Mouse (Mus musculus): Measurements from ENCODE around the gene Tab1. TPM values are rescaled to one million over a fixed set of nuclear protein-coding genes. Genes with fewer than 3 reads are reported as not detected.

Tab1 gene
- polyA plus RNA-seq, 1 experiment, result 2.2 TPM

GRCm38 (mm10) chr15:80161199-80161598 is 28.3 kb downstream of the Tab1 start:
- TF ChIP-seq GATA1 (IDR thresholded peaks at IDR 0.05; ENCODE audit: low read length) (no peak), TAL1 (IDR thresholded peaks at IDR 0.05; ENCODE audit: low read length) (no peak)
- no peaks in the 10 kb centered on the region for H3K9me3 ChIP-seq (ENCODE audit: control insufficient read depth, low read length)
- H3K27me3 ChIP-seq (ENCODE audit: control insufficient read depth), result no peaks in the 10 kb centered on the region
- H3K4me3 ChIP-seq (replicated peaks), result no peak overlapping the region
- H3K4me1 ChIP-seq (ENCODE audit: control insufficient read depth), result no peaks in the 10 kb centered on the region; the same call in 1 of the 2 replicates
- peaks cover 70% of the 10 kb centered on the region for H3K36me3 ChIP-seq (ENCODE audit: control insufficient read depth)

- no peak for TF ChIP-seq TAL1 (IDR thresholded peaks at IDR 0.05; ENCODE audit: low read length)
- no peak for TF ChIP-seq GATA1 (IDR thresholded peaks at IDR 0.05; ENCODE audit: low read length)
- Histone ChIP-seq H3K36me3 (ENCODE audit: control insufficient read depth) (peaks cover 57% of the 10 kb centered on the region), H3K9me3 (ENCODE audit: control insufficient read depth, low read length) (no peaks in the 10 kb centered on the region), H3K4me3 (replicated peaks) (no peak overlapping the region), H3K4me1 (ENCODE audit: control insufficient read depth) (no peaks in the 10 kb centered on the region; the same call in 1 of the 2 replicates), H3K27me3 (ENCODE audit: control insufficient read depth) (no peaks in the 10 kb centered on the region)
These were observed 29.6 kb downstream of the Tab1 start for GRCm38 (mm10) chr15:80162401-80162964.

- no peaks in the 10 kb centered on the region; the same call in 1 of the 2 replicates for H3K4me1 ChIP-seq (ENCODE audit: control insufficient read depth)
- H3K27me3 ChIP-seq (ENCODE audit: control insufficient read depth), result no peaks in the 10 kb centered on the region
- no peaks in the 10 kb centered on the region for H3K9me3 ChIP-seq (ENCODE audit: control insufficient read depth, low read length)
- H3K4me3 ChIP-seq (replicated peaks), result no peak overlapping the region
- TF ChIP-seq TAL1 (IDR thresholded peaks at IDR 0.05; ENCODE audit: low read length), result no peak
- no peak for TF ChIP-seq GATA1 (IDR thresholded peaks at IDR 0.05; ENCODE audit: low read length)
- H3K36me3 ChIP-seq (ENCODE audit: control insufficient read depth), result peaks cover 49% of the 10 kb centered on the region
These were observed 30.3 kb downstream of the Tab1 start for GRCm38 (mm10) chr15:80163274-80163673.

GRCm38 (mm10) chr15:80163716-80164115 is 30.8 kb downstream of the Tab1 start:
- TF ChIP-seq TAL1 (IDR thresholded peaks at IDR 0.05; ENCODE audit: low read length) (no peak), GATA1 (IDR thresholded peaks at IDR 0.05; ENCODE audit: low read length) (no peak)
- H3K4me1 ChIP-seq (ENCODE audit: control insufficient read depth), result no peaks in the 10 kb centered on the region; the same call in 1 of the 2 replicates
- peaks cover 45% of the 10 kb centered on the region for H3K36me3 ChIP-seq (ENCODE audit: control insufficient read depth)
- H3K9me3 ChIP-seq (ENCODE audit: control insufficient read depth, low read length), result no peaks in the 10 kb centered on the region
- H3K4me3 ChIP-seq (replicated peaks), result no peak overlapping the region
- no peaks in the 10 kb centered on the region for H3K27me3 ChIP-seq (ENCODE audit: control insufficient read depth)

- Histone ChIP-seq H3K4me3 (replicated peaks) (no peak overlapping the region), H3K36me3 (ENCODE audit: control insufficient read depth) (peaks cover 28% of the 10 kb centered on the region), H3K9me3 (ENCODE audit: control insufficient read depth, low read length) (no peaks in the 10 kb centered on the region), H3K27me3 (ENCODE audit: control insufficient read depth) (peaks cover 13% of the 10 kb centered on the region), H3K4me1 (ENCODE audit: control insufficient read depth) (no peaks in the 10 kb centered on the region; the same call in 1 of the 2 replicates)
- no peak for TF ChIP-seq GATA1 (IDR thresholded peaks at IDR 0.05; ENCODE audit: low read length)
- TF ChIP-seq TAL1 (IDR thresholded peaks at IDR 0.05; ENCODE audit: low read length), result no peak; the same call in 2 of the 3 replicates
These were observed 32.5 kb downstream of the Tab1 start for GRCm38 (mm10) chr15:80165396-80165795.

- no peak for TF ChIP-seq TAL1 (IDR thresholded peaks at IDR 0.05; ENCODE audit: low read length)
- no peak for TF ChIP-seq GATA1 (IDR thresholded peaks at IDR 0.05; ENCODE audit: low read length)
- Histone ChIP-seq H3K4me1 (ENCODE audit: control insufficient read depth) (peaks cover 8% of the 10 kb centered on the region), H3K9me3 (ENCODE audit: control insufficient read depth, low read length) (peaks cover 12% of the 10 kb centered on the region), H3K4me3 (replicated peaks) (no peak overlapping the region), H3K36me3 (ENCODE audit: control insufficient read depth) (no peaks in the 10 kb centered on the region), H3K27me3 (ENCODE audit: control insufficient read depth) (peaks cover 54% of the 10 kb centered on the region)
These were observed 36.6 kb downstream of the Tab1 start for GRCm38 (mm10) chr15:80169484-80169883.

GRCm38 (mm10) chr15:80170357-80170756 is 37.4 kb downstream of the Tab1 start:
- TF ChIP-seq GATA1 (IDR thresholded peaks at IDR 0.05; ENCODE audit: low read length), result no peak
- TF ChIP-seq TAL1 (IDR thresholded peaks at IDR 0.05; ENCODE audit: low read length), result no peak
- Histone ChIP-seq H3K9me3 (ENCODE audit: control insufficient read depth, low read length) (peaks cover 12% of the 10 kb centered on the region), H3K36me3 (ENCODE audit: control insufficient read depth) (no peaks in the 10 kb centered on the region), H3K4me3 (replicated peaks) (no peak overlapping the region), H3K4me1 (ENCODE audit: control insufficient read depth) (peaks cover 9% of the 10 kb centered on the region), H3K27me3 (ENCODE audit: control insufficient read depth) (peaks cover 63% of the 10 kb centered on the region)

- TF ChIP-seq TAL1 (IDR thresholded peaks at IDR 0.05; ENCODE audit: low read length), result no peak
- TF ChIP-seq GATA1 (IDR thresholded peaks at IDR 0.05; ENCODE audit: low read length), result no peak
- Histone ChIP-seq H3K9me3 (ENCODE audit: control insufficient read depth, low read length) (peaks cover 12% of the 10 kb centered on the region), H3K4me1 (ENCODE audit: control insufficient read depth) (peaks cover 9% of the 10 kb centered on the region), H3K27me3 (ENCODE audit: control insufficient read depth) (peaks cover 72% of the 10 kb centered on the region), H3K4me3 (replicated peaks) (no peak overlapping the region), H3K36me3 (ENCODE audit: control insufficient read depth) (no peaks in the 10 kb centered on the region)
These were observed 38.4 kb downstream of the Tab1 start for GRCm38 (mm10) chr15:80171286-80171685.

GRCm38 (mm10) chr15:80171791-80172190 is 38.9 kb downstream of the Tab1 start:
- Histone ChIP-seq H3K27me3 (ENCODE audit: control insufficient read depth) (peaks cover 77% of the 10 kb centered on the region), H3K9me3 (ENCODE audit: control insufficient read depth, low read length) (peaks cover 12% of the 10 kb centered on the region), H3K4me1 (ENCODE audit: control insufficient read depth) (peaks cover 9% of the 10 kb centered on the region), H3K4me3 (replicated peaks) (no peak overlapping the region), H3K36me3 (ENCODE audit: control insufficient read depth) (no peaks in the 10 kb centered on the region)
- TF ChIP-seq GATA1 (IDR thresholded peaks at IDR 0.05; ENCODE audit: low read length), result no peak
- TF ChIP-seq TAL1 (IDR thresholded peaks at IDR 0.05; ENCODE audit: low read length), result no peak
